Mouse (Mus musculus) liver, embryonic 12.5 days (tissue): ENCODE data around the gene Etv2. TPM values are rescaled to one million over a fixed set of nuclear protein-coding genes. Genes with fewer than 3 reads are reported as not detected.

Experiments
- ATAC-seq: fragments of 200-750 bp; cut with Nextera tagmentation; 2 replicates; pipeline ENCODE4 v1.8.0; 2017; ENCODE audit warnings: moderate number of reproducible peaks, mild to moderate bottlenecking, moderate library complexity
- H3K27ac ChIP-seq: fragments of 300-500 bp; sonication (generic); 2 replicates; pipeline ENCODE4 v1.5.1; 2016; ENCODE audit warnings: mild to moderate bottlenecking
- H3K27me3 ChIP-seq: fragments of 300-500 bp; sonication (generic); replicated peaks from 2 replicates; pipeline ENCODE4 v1.6.1; 2016; ENCODE audit warnings: mild to moderate bottlenecking, moderate library complexity
- H3K36me3 ChIP-seq: fragments of 300-500 bp; sonication (generic); 2 replicates; pipeline ENCODE4 v1.6.1; 2016; ENCODE audit warnings: mild to moderate bottlenecking, moderate library complexity
- H3K4me1 ChIP-seq: fragments of 300-500 bp; sonication (generic); 2 replicates; pipeline ENCODE4 v1.6.1; 2016
- H3K4me2 ChIP-seq: fragments of 300-500 bp; sonication (generic); 2 replicates; pipeline ENCODE4 v1.6.1; 2016; ENCODE audit warnings: mild to moderate bottlenecking, moderate library complexity
- H3K4me3 ChIP-seq: fragments of 300-500 bp; sonication (generic); 2 replicates; pipeline ENCODE4 v1.5.1; 2016; ENCODE audit warnings: mild to moderate bottlenecking, moderate library complexity
- H3K9ac ChIP-seq: fragments of 300-500 bp; sonication (generic); 2 replicates; pipeline ENCODE4 v1.6.1; 2016; ENCODE audit warnings: mild to moderate bottlenecking, moderate library complexity
- H3K9me3 ChIP-seq: fragments of 300-500 bp; sonication (generic); replicated peaks from 2 replicates; pipeline ENCODE4 v1.6.1; 2016; ENCODE audit warnings: mild to moderate bottlenecking, moderate library complexity
- WGBS: fragments of 180-500 bp; shearing (Covaris S2); methylation state at CpG from one replicate; pipeline ENCODE4 v1.1.7; 2016; ENCODE audit not compliant: insufficient replicate concordance; 5-methylcytosine and 5-hydroxymethylcytosine counted together
- polyA plus RNA-seq: library from polyadenylated mRNA; unstranded; fragments of >200 nt; fragmentation: Nextera tagmentation; extraction: Ambion mirVana; gene quantifications from 2 replicates; pipeline ENCODE4 v1.2.1, GENCODE M21; 2016

Gene Etv2
- polyA plus RNA-seq, 1 experiment from 2014 or later: 0.19 TPM

DNA sequence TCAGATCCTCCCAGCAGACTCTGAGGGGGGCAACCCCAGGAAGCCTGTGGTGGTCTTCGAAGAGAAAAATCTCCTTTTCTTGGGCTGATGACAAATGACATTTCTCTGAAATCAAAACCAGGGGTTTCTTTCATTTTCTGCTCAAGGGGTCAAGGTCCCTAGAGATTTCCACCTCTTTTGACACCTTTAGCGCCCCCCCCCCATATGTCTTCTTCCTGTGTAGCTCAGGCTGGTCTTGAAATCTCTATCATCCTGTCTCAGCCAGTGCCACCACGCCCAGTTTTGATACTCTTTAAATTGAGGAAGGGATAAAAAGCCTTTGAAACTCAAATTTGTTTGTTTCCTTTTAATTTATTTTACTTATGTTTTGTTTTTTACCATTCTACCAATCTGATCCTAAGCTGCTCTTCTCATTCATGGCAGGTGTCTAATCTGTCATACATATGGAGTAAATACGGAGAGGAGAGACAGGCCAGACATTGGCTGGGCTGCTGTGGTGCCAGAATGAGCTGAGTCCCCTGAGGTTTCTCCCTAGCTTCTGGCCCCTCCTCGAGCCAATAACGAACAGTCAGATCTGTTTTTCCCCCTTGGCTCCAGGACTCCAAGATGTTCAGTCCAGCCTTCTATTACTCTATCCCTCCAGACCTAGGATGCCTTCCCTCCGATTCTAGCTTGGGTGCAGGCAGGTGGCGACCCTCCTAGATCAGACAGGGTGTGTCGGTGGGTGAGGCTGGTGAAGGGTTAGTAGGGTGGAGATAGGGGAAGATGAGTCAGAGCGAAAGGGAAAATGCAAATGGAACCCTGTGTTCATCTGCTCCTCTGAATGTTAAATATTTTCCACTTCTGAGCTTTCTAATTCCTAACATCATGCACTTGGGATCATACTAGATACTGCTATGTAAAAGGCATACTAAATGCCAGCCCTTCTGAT lies 41.8 kb downstream of the Etv2 start:
- Histone ChIP-seq H3K9ac (no peak overlapping the region; the same call in 1 of the 2 replicates), H3K27ac (no peak overlapping the region), H3K4me1 (peaks cover 29% of the 10 kb centered on the region), H3K27me3 (0 out of 2 replicates have a peak, but pooled peaks cover 13% of the 10 kb centered on the region), H3K9me3 (no peaks in the 10 kb centered on the region), H3K4me3 (no peak overlapping the region), H3K36me3 (no peaks in the 10 kb centered on the region), H3K4me2 (peak overlapping the region; percentile 27; the same call in 1 of the 2 replicates)
- WGBS: 58% methylated on average over 10 of the region's 10 CpGs
- ATAC-seq: no peak

DNA sequence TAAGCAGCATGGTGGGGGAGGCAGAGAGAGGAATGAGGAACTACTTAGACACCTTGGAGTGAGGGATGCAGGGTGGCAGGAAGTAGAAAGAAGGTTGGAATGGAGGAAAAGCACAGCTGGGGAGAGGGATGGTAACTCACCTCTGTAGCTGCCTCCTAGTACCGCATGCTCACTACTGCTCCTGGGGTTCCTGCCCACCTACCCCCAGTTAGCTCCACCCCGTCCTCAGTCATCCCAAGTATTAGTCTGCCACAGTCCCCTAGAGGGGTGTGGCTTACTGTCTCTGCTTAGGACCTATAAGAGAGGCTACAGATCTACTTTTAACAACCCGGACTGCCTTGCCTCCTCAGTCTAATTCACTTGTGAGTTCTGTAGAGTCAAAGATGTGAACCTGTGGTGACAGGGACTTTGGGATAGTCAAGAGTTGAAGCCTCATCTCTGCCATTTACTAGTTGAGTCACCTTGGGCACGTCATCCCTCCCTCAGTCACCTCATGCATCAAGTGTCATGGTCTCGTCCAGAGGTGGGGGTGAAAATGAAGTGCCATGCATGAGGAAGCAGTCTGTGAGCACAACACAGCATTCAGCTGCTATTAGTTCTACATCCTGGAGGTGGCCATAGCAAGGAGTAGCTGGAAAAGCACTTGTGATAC lies 42.8 kb downstream of the Etv2 start:
- no peaks in the 10 kb centered on the region for H3K9me3 ChIP-seq
- WGBS: 45% methylated on average over 5 of the region's 5 CpGs
- H3K4me1 ChIP-seq: peaks cover 29% of the 10 kb centered on the region
- H3K9ac ChIP-seq: no peak overlapping the region
- no peak overlapping the region for H3K4me3 ChIP-seq
- H3K4me2 ChIP-seq: no peak overlapping the region
- H3K27me3 ChIP-seq: 0 out of 2 replicates have a peak, but pooled peaks cover 13% of the 10 kb centered on the region
- no peaks in the 10 kb centered on the region for H3K36me3 ChIP-seq
- no peak overlapping the region for H3K27ac ChIP-seq
- ATAC-seq: no peak

DNA sequence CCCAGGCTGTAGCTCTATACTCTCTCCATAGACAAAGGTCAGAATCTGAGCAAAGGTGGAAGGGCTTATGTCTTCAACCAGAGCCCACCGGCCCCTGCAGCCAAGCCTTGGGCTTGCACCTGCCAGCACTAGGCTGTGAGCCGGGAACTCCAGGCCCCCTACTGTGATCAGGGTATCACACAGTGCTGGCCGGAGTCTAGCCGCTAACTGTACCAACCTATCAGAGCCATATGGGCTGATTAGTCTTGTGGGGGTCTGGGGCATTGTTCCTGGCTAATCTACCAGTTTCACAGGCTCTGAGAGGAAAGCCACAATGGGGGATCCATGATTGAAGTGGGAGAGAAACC lies 44.1 kb downstream of the Etv2 start:
- H3K9ac ChIP-seq: no peak overlapping the region
- no peak overlapping the region for H3K4me2 ChIP-seq
- peaks cover 4% of the 10 kb centered on the region for H3K36me3 ChIP-seq
- H3K4me3 ChIP-seq: no peak overlapping the region
- 69% methylated on average over 4 of the region's 4 CpGs for WGBS
- H3K4me1 ChIP-seq: peaks cover 40% of the 10 kb centered on the region
- no peak overlapping the region for H3K27ac ChIP-seq
- ATAC-seq: no peak
- H3K27me3 ChIP-seq: 0 out of 2 replicates have a peak, but pooled peaks cover 5% of the 10 kb centered on the region
- H3K9me3 ChIP-seq: no peaks in the 10 kb centered on the region

DNA sequence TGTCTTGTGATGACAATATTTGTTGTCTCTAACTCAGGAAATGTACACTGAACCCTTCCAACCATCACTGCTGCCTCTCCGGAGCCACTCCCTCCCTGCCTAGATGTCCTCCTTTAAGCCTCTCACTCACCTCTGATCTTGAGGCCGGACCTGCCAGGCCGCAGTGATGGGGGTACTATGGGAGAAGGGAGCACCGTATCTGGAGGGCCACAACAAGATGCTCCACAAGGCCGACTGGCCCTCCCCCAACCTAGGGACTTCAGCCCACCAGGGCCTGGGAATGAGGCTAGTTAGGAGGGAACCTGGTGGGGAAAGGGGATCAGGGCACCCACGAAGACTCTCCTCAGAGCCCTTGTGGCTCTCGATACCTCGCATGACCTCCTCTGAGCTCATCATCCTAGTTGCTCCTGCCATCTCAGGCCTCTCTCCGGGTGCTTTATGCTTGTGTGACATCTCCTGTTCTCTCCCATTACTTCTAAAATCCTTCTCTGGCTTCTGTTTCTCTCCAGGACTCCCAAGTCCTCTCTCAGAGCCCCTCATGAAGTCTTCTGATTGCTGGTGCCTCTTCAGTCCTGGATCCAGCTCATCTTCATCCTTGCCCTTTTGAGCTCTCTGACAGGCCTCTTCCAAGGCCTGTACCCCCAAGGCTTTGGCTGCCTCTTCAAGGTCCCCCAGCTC lies 44.6 kb downstream of the Etv2 start:
- Histone ChIP-seq H3K36me3 (peaks cover 9% of the 10 kb centered on the region), H3K9me3 (no peaks in the 10 kb centered on the region), H3K4me1 (peaks cover 45% of the 10 kb centered on the region), H3K4me3 (no peak overlapping the region), H3K9ac (0 out of 2 replicates have a peak overlapping the region, but pooled peaks have one; percentile 14), H3K4me2 (no peak overlapping the region), H3K27ac (no peak overlapping the region), H3K27me3 (0 out of 2 replicates have a peak, but pooled peaks cover 5% of the 10 kb centered on the region)
- ATAC-seq: no peak
- 78% methylated on average over 9 of the region's 9 CpGs for WGBS

DNA sequence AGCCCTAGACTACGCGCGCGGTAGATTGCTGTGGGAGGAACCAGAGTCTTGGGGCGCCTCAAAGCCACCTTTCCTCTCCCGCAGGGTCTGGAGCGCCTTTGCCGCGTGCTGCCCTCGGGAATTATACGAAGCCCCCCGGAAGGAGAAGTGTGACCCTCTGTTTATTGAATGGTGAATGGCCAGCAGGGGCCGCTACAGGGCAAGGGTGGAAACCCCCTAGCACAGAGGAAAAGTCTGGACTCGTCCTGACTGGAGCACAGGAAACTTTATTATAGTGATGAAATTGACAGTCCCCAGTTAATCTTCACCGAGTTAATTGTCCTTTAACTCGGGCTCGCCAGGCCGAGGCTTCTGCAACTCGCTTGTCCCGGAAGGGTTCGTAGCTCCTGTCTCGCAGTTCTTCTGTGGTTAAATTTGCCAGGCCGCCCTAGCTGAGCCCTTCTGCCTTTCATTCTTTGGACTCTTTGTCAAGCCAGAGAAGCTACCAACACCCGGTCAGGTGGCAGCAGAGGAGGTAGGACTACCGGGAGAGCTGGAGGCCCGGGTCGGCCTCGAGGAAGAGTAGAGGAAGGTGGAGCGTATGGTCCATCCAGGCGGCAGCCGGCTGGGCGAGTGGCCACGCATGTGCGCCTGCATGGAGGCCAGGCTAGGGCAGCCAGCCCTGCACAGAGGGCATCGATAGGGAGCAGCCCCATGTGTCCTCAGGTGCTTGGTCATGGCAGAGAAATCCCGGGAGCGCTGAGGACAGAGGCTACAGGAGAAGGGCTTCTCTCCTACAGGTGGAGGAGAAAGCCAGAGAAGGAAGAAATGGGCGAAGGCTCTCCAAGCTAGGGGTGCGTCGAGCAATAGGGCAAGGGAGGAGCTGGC lies 46.0 kb downstream of the Etv2 start:
- WGBS: 31% methylated on average over 40 of the region's 40 CpGs
- peak; percentile 38 for ATAC-seq
- peaks cover 23% of the 10 kb centered on the region for H3K36me3 ChIP-seq
- H3K4me2 ChIP-seq: peak overlapping the region; percentile 94
- H3K4me1 ChIP-seq: peaks cover 40% of the 10 kb centered on the region
- H3K9me3 ChIP-seq: no peaks in the 10 kb centered on the region
- H3K27me3 ChIP-seq: 0 out of 2 replicates have a peak, but pooled peaks cover 3% of the 10 kb centered on the region
- peak overlapping the region; percentile 100 for H3K4me3 ChIP-seq
- H3K27ac ChIP-seq: peak overlapping the region; percentile 92
- H3K9ac ChIP-seq: peak overlapping the region; percentile 100

DNA sequence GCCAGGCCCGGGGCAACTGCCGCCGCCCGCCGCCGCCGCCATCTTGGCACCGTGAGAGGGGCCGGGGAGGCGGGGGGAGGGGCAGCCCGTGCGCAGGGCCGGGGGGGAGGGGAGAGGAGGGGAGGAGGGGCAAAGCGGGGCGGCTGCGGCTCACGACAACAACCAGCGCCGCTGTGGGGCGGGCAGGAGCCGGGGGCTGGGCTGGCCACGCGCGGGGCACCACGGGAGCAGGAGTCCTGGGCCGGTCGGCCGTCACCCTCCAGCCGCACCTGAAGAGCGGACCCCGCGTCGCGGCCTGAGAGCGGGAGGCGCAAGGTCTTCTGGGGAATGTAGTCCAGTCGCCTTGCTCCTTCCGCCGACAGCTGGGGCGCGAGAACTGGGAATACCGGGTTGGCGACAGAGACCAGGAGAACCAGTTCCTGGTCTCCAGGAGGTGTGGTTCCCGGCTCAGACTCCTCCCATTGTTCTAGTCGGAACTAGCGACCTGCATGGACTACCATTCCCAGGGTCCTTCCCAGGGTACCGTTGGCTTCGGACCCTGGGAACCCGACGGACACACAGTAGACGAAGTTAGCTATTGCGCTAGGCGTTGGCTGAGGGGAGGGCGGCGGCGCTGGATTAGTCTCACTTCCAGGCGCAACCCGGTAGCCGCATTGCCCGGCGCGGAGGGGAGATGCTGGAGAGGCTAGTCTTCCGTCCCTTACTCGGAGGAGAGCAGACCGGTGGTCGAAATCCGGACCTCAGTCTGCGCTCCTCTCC lies 46.8 kb downstream of the Etv2 start, which contains the start of gene Kmt2b:
Kmt2b (minus strand) TSS at position 51 of the 759 bp plus-strand sequence.
- no peaks in the 10 kb centered on the region for H3K9me3 ChIP-seq
- H3K4me2 ChIP-seq: peak within 1 kb of the TSS; percentile 94
- peak within 1 kb of the TSS; percentile 100 for H3K4me3 ChIP-seq
- H3K27ac ChIP-seq: peak within 1 kb of the TSS; percentile 92
- H3K9ac ChIP-seq: peak within 1 kb of the TSS; percentile 100
- peak; percentile 95 for ATAC-seq
- peaks cover 31% of the 10 kb centered on the region for H3K36me3 ChIP-seq
- H3K4me1 ChIP-seq: peaks cover 31% of the 10 kb centered on the region
- H3K27me3 ChIP-seq: no peaks in the 10 kb centered on the region
- WGBS: under 1% methylated on average over 55 of the region's 68 CpGs

DNA sequence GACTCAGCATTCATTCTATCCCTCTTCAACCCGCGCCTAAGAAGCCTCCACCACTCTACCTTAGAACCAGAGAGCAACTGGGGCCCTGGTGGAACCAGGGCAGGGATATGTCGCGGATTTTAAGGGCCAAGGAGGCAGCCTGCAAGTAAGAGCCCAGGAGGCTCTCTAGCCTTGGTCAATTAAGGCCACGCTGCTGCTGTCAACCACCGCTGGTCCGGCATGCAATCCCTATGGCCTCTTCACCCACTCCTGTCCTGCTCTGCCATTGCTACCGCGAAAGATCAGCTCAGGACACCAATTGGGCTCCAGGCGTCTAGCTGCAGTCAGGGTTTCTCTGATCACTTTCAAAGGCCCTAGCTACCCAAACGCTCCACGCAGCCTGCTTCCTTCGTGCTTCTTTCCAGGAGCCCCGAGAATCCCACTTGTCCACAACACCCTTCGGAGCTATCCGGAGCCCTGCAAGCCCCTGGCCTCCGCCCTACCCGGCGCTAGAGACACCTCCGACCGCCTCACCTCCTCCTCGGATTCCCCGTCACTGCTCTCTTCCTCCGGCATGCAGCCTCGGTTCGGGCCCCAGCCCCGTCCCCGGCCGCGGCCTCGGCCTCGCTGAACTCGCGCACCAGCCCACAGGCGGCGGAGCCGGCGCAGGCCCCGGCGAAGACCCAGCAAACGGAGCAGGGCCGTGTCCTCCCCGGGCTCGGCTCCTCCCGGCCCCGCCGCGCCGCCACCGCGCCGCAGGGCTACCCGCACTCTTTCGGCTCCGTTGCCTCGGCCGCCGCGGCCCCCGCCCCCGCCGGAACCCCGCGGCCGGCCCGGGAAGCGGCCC lies 47.6 kb downstream of the Etv2 start:
- H3K4me3 ChIP-seq: peak overlapping the region; percentile 100
- WGBS: under 1% methylated on average over 67 of the region's 67 CpGs
- H3K36me3 ChIP-seq: peaks cover 39% of the 10 kb centered on the region
- ATAC-seq: peak; percentile 27
- no peaks in the 10 kb centered on the region for H3K9me3 ChIP-seq
- H3K4me1 ChIP-seq: peaks cover 23% of the 10 kb centered on the region
- H3K9ac ChIP-seq: peak overlapping the region; percentile 100
- peak overlapping the region; percentile 92 for H3K27ac ChIP-seq
- H3K4me2 ChIP-seq: peak overlapping the region; percentile 94
- no peaks in the 10 kb centered on the region for H3K27me3 ChIP-seq

DNA sequence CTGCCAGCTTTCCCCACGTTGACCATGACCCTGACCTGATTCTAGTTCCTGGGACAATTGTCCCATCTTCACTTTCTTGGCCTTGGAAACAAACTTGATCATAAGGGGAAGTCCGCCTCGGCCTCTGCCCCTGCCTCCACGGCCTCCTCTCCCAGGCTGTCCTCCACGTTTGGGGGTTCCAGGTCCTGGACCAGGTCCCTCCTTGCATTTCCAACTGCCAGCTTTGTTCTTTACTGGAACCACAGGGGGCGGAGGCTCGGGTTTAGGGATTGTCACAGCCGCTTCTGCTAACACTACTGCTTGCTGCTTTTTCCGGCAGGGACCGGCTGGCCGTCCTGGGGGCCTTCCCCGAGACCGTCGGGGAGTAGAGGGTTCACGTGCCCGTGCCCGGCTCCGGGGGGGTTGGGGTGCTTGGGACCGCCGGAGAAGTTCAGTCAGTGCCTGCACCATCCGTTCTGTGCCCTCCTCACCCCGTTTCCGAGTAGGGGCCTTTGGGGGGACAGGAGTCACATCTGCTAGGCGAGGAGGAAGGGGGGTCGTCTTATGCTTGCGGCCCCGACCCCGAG lies 49.1 kb downstream of the Etv2 start:
- ATAC-seq: no peak
- Histone ChIP-seq H3K9ac (peak overlapping the region; percentile 100; the same call in 1 of the 2 replicates), H3K9me3 (no peaks in the 10 kb centered on the region), H3K27ac (no peak overlapping the region), H3K4me2 (peak overlapping the region; percentile 94), H3K27me3 (no peaks in the 10 kb centered on the region), H3K4me1 (peaks cover 21% of the 10 kb centered on the region), H3K4me3 (peak overlapping the region; percentile 100), H3K36me3 (peaks cover 55% of the 10 kb centered on the region)
- WGBS: 86% methylated on average over 28 of the region's 28 CpGs

DNA sequence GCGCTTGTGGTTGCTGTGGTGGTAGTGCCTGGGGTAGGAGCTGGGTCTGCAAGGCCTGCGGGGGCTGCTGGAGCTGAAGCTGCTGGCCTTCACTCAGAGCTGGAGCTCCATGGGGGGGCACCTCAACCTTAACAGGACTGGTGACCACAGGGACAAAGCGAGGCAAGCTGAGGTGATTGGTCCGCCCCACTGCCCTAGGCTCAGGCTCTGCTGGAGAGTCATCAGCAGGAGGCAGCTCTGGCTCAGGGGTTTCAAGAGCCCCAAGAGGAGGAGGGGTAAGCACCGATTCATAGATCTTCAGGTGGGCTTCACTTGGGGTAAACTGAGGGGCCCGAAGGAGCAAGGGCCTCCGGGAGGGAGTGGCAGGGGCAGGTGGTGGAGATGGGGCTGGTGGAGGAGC lies 50.5 kb downstream of the Etv2 start:
- 95% methylated on average over 7 of the region's 7 CpGs for WGBS
- no peak for ATAC-seq

DNA sequence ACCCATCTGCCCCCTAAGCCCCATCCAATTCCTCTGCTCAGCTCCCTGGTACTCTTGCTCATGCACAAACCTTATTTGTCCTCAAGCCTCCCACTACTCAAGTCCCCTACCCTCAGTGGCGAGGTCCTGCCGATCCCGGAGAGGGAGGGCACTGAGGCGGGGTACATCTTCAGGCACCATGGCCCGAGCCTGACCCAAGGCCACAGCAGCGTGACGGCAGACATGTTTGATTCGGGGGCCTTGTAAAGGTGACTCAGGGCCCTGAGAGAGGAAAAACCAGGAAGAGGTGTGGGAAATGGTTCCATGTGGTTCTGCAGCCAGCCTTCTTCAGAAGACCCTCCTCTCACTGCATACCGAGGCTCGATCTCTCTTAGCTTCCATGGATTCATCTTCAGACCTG lies 51.3 kb downstream of the Etv2 start:
- Histone ChIP-seq H3K9ac (no peak overlapping the region), H3K9me3 (no peaks in the 10 kb centered on the region), H3K36me3 (peaks cover 77% of the 10 kb centered on the region), H3K4me2 (no peak overlapping the region), H3K4me3 (no peak overlapping the region), H3K4me1 (peaks cover 16% of the 10 kb centered on the region), H3K27me3 (no peaks in the 10 kb centered on the region), H3K27ac (no peak overlapping the region)
- ATAC-seq: no peak
- 91% methylated on average over 10 of the region's 10 CpGs for WGBS

More for the DNA sequence above, 50.5 kb downstream of the Etv2 start:
- H3K4me3 ChIP-seq: no peak overlapping the region
- H3K4me2 ChIP-seq: no peak overlapping the region
- H3K9me3 ChIP-seq: no peaks in the 10 kb centered on the region
- H3K27ac ChIP-seq: no peak overlapping the region
- H3K36me3 ChIP-seq: peaks cover 68% of the 10 kb centered on the region
- H3K4me1 ChIP-seq: peaks cover 21% of the 10 kb centered on the region
- H3K9ac ChIP-seq: no peak overlapping the region
- no peaks in the 10 kb centered on the region for H3K27me3 ChIP-seq
